18 mouse cellular contexts compared by ENCODE assay signal in the genomic region with DNA sequence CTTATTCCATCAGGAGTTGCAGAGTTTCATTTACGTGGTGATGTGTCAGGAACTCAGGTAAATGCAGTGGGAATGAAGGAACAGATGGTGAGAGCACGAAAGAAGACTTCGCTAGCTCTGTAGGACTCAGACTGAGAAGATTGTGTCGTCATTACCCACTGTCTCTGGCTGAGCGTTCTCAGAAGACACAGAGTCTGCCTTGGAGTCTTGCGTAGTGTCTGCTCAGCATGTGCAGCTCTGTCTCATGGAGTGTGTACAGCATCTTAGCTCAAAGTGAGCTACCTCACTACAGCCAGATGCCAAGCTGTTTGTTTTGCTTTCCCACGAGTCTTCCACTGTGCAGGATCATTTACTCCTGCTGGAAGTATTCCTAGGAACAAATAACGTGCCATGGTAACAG.
"Had no signal": no experiment of that assay in that cellular context is flagged by ENCODE, and none has a peak within 500 bp of the region (broad histone marks: within the 10 kb centered on the region; RNA-seq: fewer than 3 reads in every experiment).

No protein-coding gene starts in this region.

- ATAC-seq: midbrain, embryonic 15.5 days had no signal

- H3K9me3 ChIP-seq: kidney, embryonic 15.5 days; liver, embryonic 13.5 days; midbrain, embryonic 12.5 days; midbrain, embryonic 15.5 days had no signal

- H3K4me1 ChIP-seq: kidney, embryonic 15.5 days; liver, embryonic 13.5 days; midbrain, embryonic 12.5 days; midbrain, embryonic 15.5 days had no signal

- H3K9ac ChIP-seq: kidney, embryonic 15.5 days; liver, embryonic 13.5 days; midbrain, embryonic 12.5 days; midbrain, embryonic 15.5 days had no signal

- DNase-seq: kidney, adult 8-10 months; kidney, postnatal 10 days; kidney, postnatal 36 days; layer of hippocampus, postnatal 36 days; liver, embryonic 13.5 days; lung, adult 2 months; lung, postnatal 14 days; lung, postnatal 4 days; right cerebral cortex, adult 18-20 months; right cerebral cortex, postnatal 25 days; thymus, adult 2 months; thymus, postnatal 14 days; thymus, postnatal 4 days had no signal

- H3K27ac ChIP-seq: kidney, embryonic 15.5 days; left cerebral cortex, adult 2 months; liver, embryonic 13.5 days; midbrain, embryonic 12.5 days; midbrain, embryonic 15.5 days had no signal

- H3K4me3 ChIP-seq: kidney, embryonic 15.5 days; left cerebral cortex, adult 2 months; liver, embryonic 13.5 days; midbrain, embryonic 12.5 days; midbrain, embryonic 15.5 days; myocyte had no signal

- H3K4me2 ChIP-seq: kidney, embryonic 15.5 days; liver, embryonic 13.5 days; midbrain, embryonic 12.5 days; midbrain, embryonic 15.5 days had no signal

- H3K27me3 ChIP-seq: kidney, embryonic 15.5 days; liver, embryonic 13.5 days; midbrain, embryonic 12.5 days; midbrain, embryonic 15.5 days had no signal

- H3K36me3 ChIP-seq: liver, embryonic 13.5 days had no signal
